Mouse (Mus musculus) embryonic fibroblast, embryonic 13.5 days (primary cell): ENCODE measurements around the gene Chchd3. TPM values are rescaled to one million over a fixed set of nuclear protein-coding genes. Genes with fewer than 3 reads are reported as not detected.

Experiments used
- H3K27ac ChIP-seq: 2 replicates; pipeline ENCODE4 v1.5.1; 2012; ENCODE audit warnings: low read length, control low read depth, inconsistent platforms; ENCODE audit not compliant: insufficient read depth
- H3K4me1 ChIP-seq: 2 replicates; pipeline ENCODE4 v1.6.1; 2011; ENCODE audit warnings: low read length; ENCODE audit not compliant: control insufficient read depth, insufficient read depth
- H3K4me3 ChIP-seq: 2 replicates; pipeline ENCODE4 v1.5.1; 2011; ENCODE audit warnings: mild to moderate bottlenecking, control low read depth, low read length; ENCODE audit not compliant: insufficient read depth
- CTCF ChIP-seq: IDR thresholded peaks from 2 replicates; pipeline ENCODE4 v1.5.1; 2011; ENCODE audit warnings: mild to moderate bottlenecking, control low read depth, low read length, moderate library complexity, borderline replicate concordance; ENCODE audit not compliant: insufficient read depth
- POLR2A ChIP-seq: IDR thresholded peaks from 2 replicates; pipeline ENCODE4 v1.6.1; 2011; ENCODE audit warnings: low read depth, mild to moderate bottlenecking, control low read depth, low read length, moderate library complexity
- polyA plus RNA-seq: library from polyadenylated mRNA; stranded (reverse); fragments of >200 nt; gene quantifications from 2 replicates; pipeline ENCODE4 v1.2.4, GENCODE M21; 2011; ENCODE audit warnings: low read depth; ENCODE audit not compliant: missing spikeins, insufficient read length

The Chchd3 gene
- polyA plus RNA-seq, 1 experiment: 108 TPM

DNA sequence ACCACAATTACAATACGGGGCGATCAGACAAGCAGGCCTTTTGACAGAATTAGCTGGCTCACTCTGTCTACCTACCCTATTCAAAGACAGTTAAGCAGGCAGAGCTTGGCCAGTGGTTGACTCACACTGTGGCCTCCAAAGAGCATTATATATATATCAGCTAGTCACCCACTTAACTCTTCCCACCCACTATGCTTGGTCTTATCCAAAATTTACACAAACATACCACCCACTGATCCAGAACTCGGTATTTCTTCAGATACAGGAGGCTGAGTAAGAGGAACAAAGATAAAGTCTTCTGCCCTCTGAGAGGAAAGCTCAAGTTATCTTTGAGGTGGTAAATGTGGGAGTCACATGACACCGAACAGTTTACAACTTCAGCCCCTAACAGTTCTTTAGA is 4.4 kb downstream of the Chchd3 start:
- no peak overlapping the region for H3K4me3 ChIP-seq
- H3K4me1 ChIP-seq: no peaks in the 10 kb centered on the region
- no peak for TF ChIP-seq CTCF
- TF ChIP-seq POLR2A: no peak
- no peak overlapping the region for H3K27ac ChIP-seq

DNA sequence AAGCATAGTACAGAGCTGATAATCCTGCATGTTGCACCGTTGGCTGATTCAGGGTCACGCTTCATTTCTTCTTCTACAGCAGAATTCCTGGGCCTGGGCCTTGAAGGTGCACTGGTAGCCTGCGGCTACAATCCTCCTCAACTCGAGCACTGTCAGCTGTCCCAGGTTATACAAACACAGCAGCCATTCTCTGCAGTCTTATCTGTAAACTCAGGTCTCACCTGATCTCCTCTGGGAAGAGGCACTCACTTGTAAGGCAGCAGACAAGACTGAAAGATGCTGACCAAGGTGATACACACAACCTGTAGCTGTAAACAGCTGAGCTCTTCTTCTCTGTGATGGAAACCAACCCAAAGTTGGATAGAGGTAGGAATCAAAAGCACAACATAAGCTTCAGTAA is 5.1 kb downstream of the Chchd3 start:
- TF ChIP-seq POLR2A: no peak
- TF ChIP-seq CTCF: no peak
- Histone ChIP-seq H3K27ac (no peak overlapping the region), H3K4me1 (no peaks in the 10 kb centered on the region), H3K4me3 (no peak overlapping the region)

DNA sequence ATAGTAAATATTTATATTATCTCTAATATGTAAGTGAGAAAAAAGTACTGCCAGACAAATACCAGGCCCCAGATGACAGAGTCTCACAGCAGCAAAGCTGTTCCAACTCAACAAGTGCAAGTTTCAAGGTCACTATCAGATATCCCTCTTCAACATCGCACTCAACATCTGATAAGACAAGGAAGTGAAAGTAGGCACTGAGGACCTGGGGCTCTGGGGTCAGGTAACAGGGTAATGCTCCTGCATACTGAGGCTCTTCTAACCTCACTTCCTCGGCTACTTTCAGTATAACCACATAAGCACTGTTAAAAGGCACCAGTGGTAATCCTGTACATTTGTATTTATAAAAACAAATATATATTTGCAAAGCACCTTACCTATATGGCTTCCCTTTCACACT is 8.4 kb downstream of the Chchd3 start:
- H3K27ac ChIP-seq: no peak overlapping the region
- no peaks in the 10 kb centered on the region for H3K4me1 ChIP-seq
- TF ChIP-seq CTCF: no peak
- TF ChIP-seq POLR2A: no peak

DNA sequence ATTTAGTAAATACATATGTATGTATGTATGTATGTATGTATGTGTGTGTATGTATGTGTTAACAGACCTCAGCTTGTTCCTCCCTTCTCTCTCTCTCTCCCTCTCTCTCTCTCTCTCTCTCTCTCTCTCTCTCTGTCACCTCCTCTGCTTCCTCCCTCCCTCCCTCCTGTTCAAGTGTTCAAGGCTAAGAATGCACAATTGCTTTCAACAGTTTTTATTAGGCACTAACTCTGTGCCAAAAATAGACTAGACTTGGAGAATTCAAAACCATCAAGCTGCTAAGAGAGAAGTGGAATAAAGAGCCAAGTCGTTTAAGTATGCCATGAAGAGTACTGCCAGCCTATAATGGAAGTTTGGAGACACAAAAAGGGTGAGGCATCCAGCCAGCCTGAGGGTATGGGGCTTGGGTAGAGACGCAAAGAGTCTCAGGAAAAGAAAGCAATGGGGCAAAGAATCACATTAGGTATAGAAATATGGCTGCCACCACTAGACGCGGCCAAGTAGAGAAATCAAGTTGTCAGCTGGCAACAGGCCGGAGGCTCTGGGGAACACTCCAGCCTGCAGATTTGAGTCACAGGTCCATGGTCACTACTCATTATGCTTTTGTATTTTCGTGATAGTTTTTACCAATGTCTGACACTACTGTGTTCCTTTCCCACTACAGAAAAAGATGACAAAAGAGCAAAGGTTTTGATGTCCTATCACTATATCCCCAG is 10.2 kb downstream of the Chchd3 start:
- Histone ChIP-seq H3K4me1 (no peaks in the 10 kb centered on the region), H3K4me3 (no peak overlapping the region), H3K27ac (no peak overlapping the region)
- TF ChIP-seq CTCF (no peak), POLR2A (no peak)

More for the DNA sequence above, 8.4 kb downstream of the Chchd3 start:
- no peak overlapping the region for H3K4me3 ChIP-seq

DNA sequence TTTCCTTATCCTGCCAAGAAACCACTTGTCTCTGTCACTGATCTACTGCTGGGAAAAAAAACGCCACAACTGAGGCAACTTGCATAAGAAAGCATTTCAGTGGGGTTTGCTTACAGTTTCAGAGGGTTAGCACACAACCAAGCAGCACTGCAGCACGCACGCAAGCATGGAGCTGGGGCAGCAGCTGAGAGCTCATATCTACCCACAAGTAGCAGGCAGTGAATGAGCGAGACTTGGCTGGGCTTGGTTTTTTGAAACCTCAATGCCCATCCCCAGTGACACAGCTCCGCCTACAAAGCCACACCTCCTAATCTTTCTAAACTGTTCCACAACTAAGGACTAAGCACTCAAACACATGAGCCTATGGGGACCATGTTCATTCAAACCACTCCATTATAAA is 16.6 kb downstream of the Chchd3 start:
- Histone ChIP-seq H3K4me3 (no peak overlapping the region), H3K4me1 (peaks cover 3% of the 10 kb centered on the region; the same call in 1 of the 2 replicates), H3K27ac (no peak overlapping the region)
- no peak for TF ChIP-seq POLR2A
- no peak for TF ChIP-seq CTCF

DNA sequence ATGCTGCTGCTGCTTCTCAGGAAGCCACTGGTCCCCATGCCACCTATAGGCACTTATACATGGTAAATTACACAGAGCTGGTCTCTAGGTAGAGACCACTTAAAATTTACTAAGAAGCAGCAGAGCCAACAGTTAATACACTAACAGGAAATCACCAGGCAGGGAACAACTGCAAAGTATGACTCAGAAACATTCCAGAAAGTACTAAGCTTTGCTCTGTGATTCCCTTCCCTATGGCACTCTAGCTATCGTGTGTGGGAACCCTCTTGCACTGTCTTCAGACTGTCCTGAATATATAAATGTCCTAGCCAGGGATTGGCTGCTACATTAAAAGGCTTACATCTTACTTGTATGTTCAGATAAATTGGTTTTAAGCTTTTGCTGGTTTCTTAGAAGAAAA is 17.2 kb downstream of the Chchd3 start:
- Histone ChIP-seq H3K4me3 (no peak overlapping the region), H3K27ac (peak overlapping the region; percentile 29; the same call in 1 of the 2 replicates), H3K4me1 (peaks cover 3% of the 10 kb centered on the region; the same call in 1 of the 2 replicates)
- no peak for TF ChIP-seq CTCF
- no peak for TF ChIP-seq POLR2A

DNA sequence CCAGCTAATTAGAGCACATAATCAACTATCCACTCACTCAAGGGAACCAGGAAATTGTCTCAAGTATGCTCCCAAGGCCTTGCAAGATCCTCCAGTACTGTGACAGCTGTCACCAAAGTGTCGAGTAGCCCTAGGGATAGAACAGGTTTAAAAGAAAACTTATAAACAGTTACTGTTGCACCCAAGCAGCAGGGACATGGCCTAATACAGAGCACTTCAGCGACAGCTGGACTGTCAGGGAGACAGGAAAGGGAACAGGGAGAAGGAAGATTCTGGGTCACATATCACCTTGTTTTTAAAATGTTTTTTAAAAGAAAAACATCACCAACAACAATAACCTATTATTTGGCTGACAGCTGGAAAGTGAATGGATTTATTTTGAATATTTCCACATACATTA is 18.1 kb downstream of the Chchd3 start:
- Histone ChIP-seq H3K27ac (no peak overlapping the region), H3K4me1 (peaks cover 3% of the 10 kb centered on the region; the same call in 1 of the 2 replicates), H3K4me3 (no peak overlapping the region)
- TF ChIP-seq POLR2A (no peak), CTCF (no peak)

DNA sequence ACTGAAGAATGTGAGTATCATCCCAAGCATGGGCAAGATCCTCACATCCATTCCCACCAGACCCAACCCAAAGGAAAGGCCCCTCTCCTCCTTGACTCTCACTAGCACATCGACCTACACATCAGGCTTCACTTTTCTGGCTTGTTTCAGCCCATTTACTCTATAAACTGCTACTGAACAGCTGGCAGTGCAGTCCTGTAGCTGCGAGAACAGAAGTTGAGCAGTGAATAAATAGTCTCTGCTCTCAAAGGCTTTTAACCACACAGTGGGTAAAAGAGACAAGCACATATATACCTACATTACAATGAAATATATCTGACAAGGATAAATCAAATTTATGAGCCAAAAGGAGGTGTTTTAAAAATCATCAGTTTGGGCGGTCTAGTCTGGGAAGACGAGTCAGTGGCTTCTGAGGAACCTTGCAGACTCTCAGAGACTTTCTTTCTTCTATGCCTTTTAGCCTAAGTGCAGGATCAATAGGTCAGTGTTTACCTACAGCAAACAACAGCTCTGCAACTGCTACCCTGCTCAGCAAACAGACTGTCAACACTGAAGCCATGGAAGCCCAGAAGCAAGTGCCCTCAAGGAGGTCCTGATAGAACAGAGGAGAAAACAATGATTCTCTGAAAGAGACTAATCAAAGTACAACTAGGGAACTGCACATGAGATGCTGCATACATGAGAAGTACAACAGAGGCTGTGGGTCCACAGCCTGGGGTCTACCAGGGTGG is 19.5 kb downstream of the Chchd3 start:
- TF ChIP-seq POLR2A: no peak
- TF ChIP-seq CTCF: no peak
- Histone ChIP-seq H3K27ac (no peak overlapping the region), H3K4me1 (peaks cover 3% of the 10 kb centered on the region), H3K4me3 (no peak overlapping the region)

DNA sequence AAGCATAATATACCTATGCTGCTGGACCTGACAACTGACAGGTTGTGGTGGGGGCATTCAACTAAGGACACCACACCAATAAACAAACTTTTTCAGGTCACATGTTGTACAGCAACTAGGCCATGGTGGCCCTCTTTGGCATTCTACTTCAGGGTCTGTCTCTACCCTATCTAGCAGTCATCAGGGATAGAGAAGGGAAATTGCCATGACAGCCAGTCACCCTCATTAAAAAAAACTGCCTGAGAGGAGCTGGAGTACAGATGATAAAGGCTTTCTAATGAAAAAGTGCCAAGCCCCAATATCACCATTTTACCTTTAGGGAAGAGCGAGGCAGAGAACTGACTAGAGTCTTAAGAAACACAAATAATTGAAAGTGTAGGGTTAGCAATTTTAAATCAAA is 27.5 kb downstream of the Chchd3 start:
- no peak overlapping the region for H3K27ac ChIP-seq
- H3K4me1 ChIP-seq: peaks cover 9% of the 10 kb centered on the region
- H3K4me3 ChIP-seq: no peak overlapping the region
- TF ChIP-seq CTCF (no peak), POLR2A (no peak)

DNA sequence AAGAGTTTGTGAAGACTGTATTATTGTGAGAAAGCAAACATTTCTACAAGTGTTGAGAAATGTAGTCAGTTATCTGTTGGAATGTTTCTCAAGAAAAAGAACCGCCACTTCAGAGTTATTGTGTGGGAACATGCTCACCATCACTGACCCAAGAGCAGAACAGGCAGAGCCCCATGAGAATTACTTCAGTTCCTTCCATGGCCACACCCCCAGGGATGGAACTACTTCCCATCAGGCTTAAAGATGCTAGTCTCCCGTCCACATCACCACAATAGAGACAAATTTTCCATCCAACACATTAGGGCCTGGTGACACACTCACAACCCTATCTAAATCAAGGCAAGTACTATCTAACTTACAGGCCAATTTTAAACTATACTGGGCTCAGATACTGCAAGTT is 28.4 kb downstream of the Chchd3 start:
- Histone ChIP-seq H3K4me1 (peaks cover 9% of the 10 kb centered on the region), H3K4me3 (no peak overlapping the region), H3K27ac (no peak overlapping the region)
- no peak for TF ChIP-seq CTCF
- no peak for TF ChIP-seq POLR2A
